Mouse (Mus musculus) skeletal muscle tissue, adult 2 months (tissue): ENCODE measurements at regions not wholly inside any gene's neighbourhood (a gene's known extent, or its start where the extent isn't known, plus 50 kb on each side); places are given as distances from the start of the nearest gene placed in this dataset.

Source experiments
- DNase-seq: peaks from one replicate; pipeline ENCODE4 v3.0.0-alpha.2; 2012; ENCODE audit warnings: low read depth, low spot score

GRCm38 (mm10) chr4:54282934-54283333 is 457.1 kb downstream of the Tmem38b start:
- DNase-seq = peak; percentile 68

- no peak for DNase-seq
These were observed 488.0 kb downstream of the Tmem38b start for GRCm38 (mm10) chr4:54313804-54314203.

- peak; percentile 20 for DNase-seq
These were observed 499.0 kb downstream of the Tmem38b start for GRCm38 (mm10) chr4:54324851-54325250.

- DNase-seq = no peak
These were observed 502.4 kb downstream of the Tmem38b start for GRCm38 (mm10) chr4:54328273-54328672.

GRCm38 (mm10) chr4:54328711-54329427 is 503.0 kb downstream of the Tmem38b start:
- peak; percentile 22 for DNase-seq

GRCm38 (mm10) chr4:54330686-54331085 is 504.8 kb downstream of the Tmem38b start:
- DNase-seq = no peak

GRCm38 (mm10) chr4:54331588-54332211 is 505.9 kb downstream of the Tmem38b start:
- DNase-seq = no peak

GRCm38 (mm10) chr4:54332261-54332660 is 506.4 kb downstream of the Tmem38b start:
- DNase-seq = no peak

GRCm38 (mm10) chr4:54338556-54338955 is 512.7 kb downstream of the Tmem38b start:
- DNase-seq = no peak

GRCm38 (mm10) chr4:54340106-54340505 is 514.3 kb downstream of the Tmem38b start:
- no peak for DNase-seq

- DNase-seq = no peak
These were observed 528.0 kb downstream of the Tmem38b start for GRCm38 (mm10) chr4:54353657-54354390.

GRCm38 (mm10) chr4:54354391-54354726 is 528.5 kb downstream of the Tmem38b start:
- DNase-seq = no peak

- DNase-seq = peak; percentile 30
These were observed 529.7 kb downstream of the Tmem38b start for GRCm38 (mm10) chr4:54355381-54356040.

- DNase-seq = peak; percentile 12
These were observed 530.2 kb downstream of the Tmem38b start for GRCm38 (mm10) chr4:54356041-54356427.

GRCm38 (mm10) chr4:54370909-54371308 is 545.1 kb downstream of the Tmem38b start:
- DNase-seq = no peak

- DNase-seq = no peak
These were observed 545.6 kb downstream of the Tmem38b start for GRCm38 (mm10) chr4:54371418-54371957.

- no peak for DNase-seq
These were observed 547.8 kb downstream of the Tmem38b start for GRCm38 (mm10) chr4:54373606-54374005.

GRCm38 (mm10) chr4:54374457-54374856 is 548.6 kb downstream of the Tmem38b start:
- DNase-seq = no peak

- no peak for DNase-seq
These were observed 557.4 kb upstream of the Zfp462 start for GRCm38 (mm10) chr4:54387460-54387859.

- DNase-seq = no peak
These were observed 553.2 kb upstream of the Zfp462 start for GRCm38 (mm10) chr4:54391536-54392208.

- DNase-seq = no peak
These were observed 538.7 kb upstream of the Zfp462 start for GRCm38 (mm10) chr4:54406151-54406550.
